Mouse (Mus musculus) E14TG2a.4 (cell line): ENCODE measurements around the gene March8.

Source experiments
- H3K27me3 ChIP-seq: 2 replicates; pipeline ENCODE4 v1.6.1; 2014; ENCODE audit warnings: low read length, control low read depth; ENCODE audit not compliant: insufficient read depth
- H3K36me3 ChIP-seq: 2 replicates; pipeline ENCODE4 v1.6.1; 2014; ENCODE audit warnings: low read length, control low read depth; ENCODE audit not compliant: insufficient read depth
- H3K4me1 ChIP-seq: replicated peaks from 2 replicates; pipeline ENCODE4 v1.6.1; 2014; ENCODE audit warnings: low read depth, low read length, control low read depth
- H3K4me3 ChIP-seq: replicated peaks from 2 replicates; pipeline ENCODE4 v1.5.1; 2014; ENCODE audit warnings: mild to moderate bottlenecking, low read length
- H3K9me3 ChIP-seq: 2 replicates; pipeline ENCODE4 v1.6.1; 2014; ENCODE audit warnings: low read length, control low read depth
- CTCF ChIP-seq: conservative IDR thresholded peaks from 2 replicates; pipeline ENCODE4 v1.5.1; 2014; ENCODE audit warnings: low read length
- NANOG ChIP-seq: IDR thresholded peaks from 2 replicates; pipeline ENCODE4 v1.6.1; 2014; ENCODE audit warnings: borderline replicate concordance, low read length, mixed read lengths
- POU5F1 ChIP-seq: IDR thresholded peaks from 2 replicates; pipeline ENCODE4 v1.6.1; 2014; ENCODE audit warnings: low read length, borderline replicate concordance

March8 gene

GRCm38 (mm10) chr6:116440447-116440846, 102.6 kb downstream of the March8 start:
- H3K27me3 ChIP-seq: no peaks in the 10 kb centered on the region
- no peaks in the 10 kb centered on the region for H3K4me1 ChIP-seq
- H3K36me3 ChIP-seq: no peaks in the 10 kb centered on the region
- TF ChIP-seq NANOG (no peak), CTCF (no peak), POU5F1 (no peak)
- H3K4me3 ChIP-seq: no peak overlapping the region
- peaks cover 2% of the 10 kb centered on the region; the same call in 1 of the 2 replicates for H3K9me3 ChIP-seq

- TF ChIP-seq NANOG: no peak
- TF ChIP-seq CTCF: no peak
- TF ChIP-seq POU5F1: no peak
- Histone ChIP-seq H3K27me3 (no peaks in the 10 kb centered on the region), H3K9me3 (peaks cover 2% of the 10 kb centered on the region; the same call in 1 of the 2 replicates), H3K36me3 (no peaks in the 10 kb centered on the region), H3K4me1 (no peaks in the 10 kb centered on the region), H3K4me3 (no peak overlapping the region)
These were observed 103.0 kb downstream of the March8 start for GRCm38 (mm10) chr6:116440849-116441248.

DNA sequence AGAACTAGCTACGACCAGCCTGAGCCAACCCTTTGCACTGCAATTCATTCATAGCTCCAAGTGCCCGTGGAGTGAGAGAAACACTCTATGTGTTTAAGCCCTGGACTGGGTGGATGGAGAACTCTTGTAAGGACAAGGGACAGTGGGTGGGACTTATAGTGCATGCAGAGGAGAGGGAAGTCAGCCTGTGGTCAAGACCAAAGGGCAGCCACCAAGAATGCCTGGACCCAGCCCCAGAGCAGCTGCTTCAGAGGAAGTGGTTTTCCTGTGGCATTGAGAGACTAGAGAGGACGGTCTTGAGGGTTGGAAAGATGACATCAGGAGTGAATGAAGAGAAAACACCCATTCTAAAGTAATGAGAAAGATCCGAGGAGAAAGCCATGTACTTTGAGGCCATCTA, 118.0 kb downstream of the March8 start:
- Histone ChIP-seq H3K9me3 (0 out of 2 replicates have a peak, but pooled peaks cover 3% of the 10 kb centered on the region), H3K36me3 (no peaks in the 10 kb centered on the region), H3K4me1 (peaks cover 8% of the 10 kb centered on the region), H3K27me3 (peaks cover 37% of the 10 kb centered on the region), H3K4me3 (no peak overlapping the region)
- TF ChIP-seq NANOG (no peak), CTCF (no peak), POU5F1 (no peak)

DNA sequence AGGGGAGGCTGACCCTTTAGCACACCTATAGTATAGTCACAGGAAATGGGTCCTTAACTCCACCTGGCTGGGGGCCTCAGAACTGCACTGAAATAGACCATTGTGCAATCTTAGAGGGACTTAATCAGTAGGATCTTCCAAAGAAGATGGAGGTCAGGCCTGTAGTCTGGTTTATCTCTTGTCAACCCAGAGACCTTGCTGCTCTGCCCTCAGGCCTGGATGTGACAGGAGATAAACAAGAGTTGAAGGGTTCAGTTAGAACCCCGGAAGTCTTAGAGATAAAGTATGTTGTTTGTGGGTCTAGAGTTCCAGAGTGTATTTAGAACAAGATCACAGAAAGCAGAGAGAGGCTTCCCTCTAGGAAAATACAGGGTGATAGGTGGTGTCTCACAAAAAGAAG, 118.7 kb downstream of the March8 start:
- Histone ChIP-seq H3K27me3 (peaks cover 44% of the 10 kb centered on the region), H3K9me3 (0 out of 2 replicates have a peak, but pooled peaks cover 3% of the 10 kb centered on the region), H3K36me3 (no peaks in the 10 kb centered on the region), H3K4me1 (peaks cover 14% of the 10 kb centered on the region), H3K4me3 (no peak overlapping the region)
- no peak for TF ChIP-seq CTCF
- TF ChIP-seq POU5F1: no peak
- TF ChIP-seq NANOG: no peak

- TF ChIP-seq POU5F1 (no peak), NANOG (no peak), CTCF (no peak)
- no peaks in the 10 kb centered on the region for H3K36me3 ChIP-seq
- H3K9me3 ChIP-seq: no peaks in the 10 kb centered on the region
- H3K27me3 ChIP-seq: peaks cover 55% of the 10 kb centered on the region
- peaks cover 14% of the 10 kb centered on the region for H3K4me1 ChIP-seq
- no peak overlapping the region for H3K4me3 ChIP-seq
These were observed 120.9 kb downstream of the March8 start for GRCm38 (mm10) chr6:116458728-116459127.
